Mouse (Mus musculus) intestine, embryonic 14.5 days (tissue): Measurements from ENCODE around the gene Cdk20. TPM values are rescaled to one million over a fixed set of nuclear protein-coding genes. Genes with fewer than 3 reads are reported as not detected.

Source experiments
- ATAC-seq: fragments of 200-750 bp; cut with Nextera tagmentation; replicated peaks from 2 replicates; pipeline ENCODE4 v1.8.0; 2017; ENCODE audit warnings: low read depth, moderate number of reproducible peaks, moderate TSS enrichment, moderate library complexity; ENCODE audit not compliant: low FRiP score, low TSS enrichment
- DNase-seq: peaks from one replicate; pipeline ENCODE4 v3.0.0-alpha.2; 2018; ENCODE audit warnings: low spot score
- H3K27ac ChIP-seq: fragments of 300-500 bp; sonication (generic); 2 replicates; pipeline ENCODE4 v1.5.1; 2014; ENCODE audit warnings: low read depth, mild to moderate bottlenecking, control low read depth
- H3K27me3 ChIP-seq: fragments of 300-500 bp; sonication (generic); replicated peaks from 2 replicates; pipeline ENCODE4 v1.6.1; 2014; ENCODE audit warnings: low read length, control low read depth; ENCODE audit not compliant: control insufficient read depth, insufficient read depth
- H3K36me3 ChIP-seq: fragments of 300-500 bp; sonication (generic); 2 replicates; pipeline ENCODE4 v1.6.1; 2014; ENCODE audit warnings: low read length, control low read depth; ENCODE audit not compliant: control insufficient read depth, insufficient read depth
- H3K4me1 ChIP-seq: fragments of 300-500 bp; sonication (generic); replicated peaks from 2 replicates; pipeline ENCODE4 v1.6.1; 2014; ENCODE audit warnings: low read length, control low read depth, mixed read lengths; ENCODE audit not compliant: control insufficient read depth, insufficient read depth
- H3K4me2 ChIP-seq: fragments of 300-500 bp; sonication (generic); 2 replicates; pipeline ENCODE4 v1.6.1; 2014; ENCODE audit warnings: low read length
- H3K4me3 ChIP-seq: fragments of 300-500 bp; sonication (generic); 2 replicates; pipeline ENCODE4 v1.5.1; 2014; ENCODE audit warnings: low read depth, low read length, control low read depth, mixed read lengths
- H3K9ac ChIP-seq: fragments of 300-500 bp; sonication (generic); 2 replicates; pipeline ENCODE4 v1.6.1; 2014; ENCODE audit warnings: mild to moderate bottlenecking, low read length
- H3K9me3 ChIP-seq: fragments of 300-500 bp; sonication (generic); 2 replicates; pipeline ENCODE4 v1.6.1; 2016; ENCODE audit warnings: low read length, control low read depth; ENCODE audit not compliant: control insufficient read depth
- WGBS: fragments of 180-500 bp; shearing (Covaris S2); extraction: QIAGEN DNeasy Blood & Tissue Kit; methylation state at CpG from one replicate; pipeline ENCODE4 v1.1.7; 2014; 5-methylcytosine and 5-hydroxymethylcytosine counted together
- polyA plus RNA-seq: library from polyadenylated mRNA; unstranded; fragments of >200 nt; fragmentation: Nextera tagmentation; extraction: Ambion mirVana; gene quantifications from 2 replicates; pipeline ENCODE4 v1.2.1, GENCODE M21; 2014

Cdk20 gene
- polyA plus RNA-seq, 1 experiment from 2014 or later = 9.8 TPM

GRCm38 (mm10) chr13:64489886-64490285, 57.8 kb downstream of the Cdk20 start:
- Histone ChIP-seq H3K36me3 (no peaks in the 10 kb centered on the region), H3K4me3 (no peak overlapping the region), H3K27me3 (no peaks in the 10 kb centered on the region), H3K4me2 (no peak overlapping the region), H3K27ac (no peak overlapping the region), H3K4me1 (no peaks in the 10 kb centered on the region), H3K9ac (no peak overlapping the region), H3K9me3 (no peaks in the 10 kb centered on the region)
- no peak for ATAC-seq
- WGBS = 77% methylated on average over 6 of the region's 6 CpGs
- DNase-seq = no peak

Other genes with a start within 250 kb of the Cdk20 start
- 16.6 and 19.2 TPM in 2 replicates for gene Cdc14b, start 157.0 kb upstream of the Cdk20 start, polyA plus RNA-seq
- gene Aaed1, start 119.6 kb upstream of the Cdk20 start, polyA plus RNA-seq = 42.9 and 47.3 TPM in 2 replicates
- gene Ctsl, start 61.4 kb upstream of the Cdk20 start, polyA plus RNA-seq = 167 and 188 TPM in 2 replicates
- not detected in 2 replicates for gene Fam240b, start 65.5 kb downstream of the Cdk20 start, polyA plus RNA-seq